Mouse (Mus musculus) hindbrain, embryonic 16.5 days (tissue): ENCODE data around the gene Sipa1l1. TPM values are rescaled to one million over a fixed set of nuclear protein-coding genes. Genes with fewer than 3 reads are reported as not detected.

Source experiments
- ATAC-seq: fragments of 200-750 bp; cut with Nextera tagmentation; 2 replicates; pipeline ENCODE4 v1.8.0; 2017; ENCODE audit warnings: moderate TSS enrichment, moderate library complexity
- H3K27ac ChIP-seq: fragments of 300-500 bp; sonication (generic); 2 replicates; pipeline ENCODE4 v1.5.1; 2014; ENCODE audit warnings: low read depth, mild to moderate bottlenecking, control low read depth, low read length, moderate library complexity
- H3K27me3 ChIP-seq: fragments of 300-500 bp; sonication (generic); replicated peaks from 2 replicates; pipeline ENCODE4 v1.6.1; 2014; ENCODE audit warnings: low read length; ENCODE audit not compliant: control insufficient read depth, insufficient read depth
- H3K36me3 ChIP-seq: fragments of 300-500 bp; sonication (generic); 2 replicates; pipeline ENCODE4 v1.6.1; 2014; ENCODE audit warnings: mild to moderate bottlenecking, low read length, moderate library complexity, mixed read lengths; ENCODE audit not compliant: control insufficient read depth, insufficient read depth
- H3K4me1 ChIP-seq: fragments of 300-500 bp; sonication (generic); 2 replicates; pipeline ENCODE4 v1.6.1; 2014; ENCODE audit warnings: low read depth, low read length; ENCODE audit not compliant: control insufficient read depth, insufficient read depth
- H3K4me2 ChIP-seq: fragments of 300-500 bp; sonication (generic); 2 replicates; pipeline ENCODE4 v1.6.1; 2014; ENCODE audit warnings: mild to moderate bottlenecking, low read length, control low read depth, moderate library complexity
- H3K4me3 ChIP-seq: fragments of 300-500 bp; sonication (generic); 2 replicates; pipeline ENCODE4 v1.5.1; 2014; ENCODE audit warnings: mild to moderate bottlenecking, low read length, control low read depth, moderate library complexity
- H3K9ac ChIP-seq: fragments of 300-500 bp; sonication (generic); 2 replicates; pipeline ENCODE4 v1.6.1; 2014; ENCODE audit warnings: low read depth, mild to moderate bottlenecking, control low read depth, low read length, moderate library complexity
- H3K9me3 ChIP-seq: fragments of 300-500 bp; sonication (generic); 2 replicates; pipeline ENCODE4 v1.6.1; 2014; ENCODE audit warnings: mild to moderate bottlenecking, low read length, moderate library complexity; ENCODE audit not compliant: control insufficient read depth
- WGBS: fragments of 180-500 bp; shearing (Covaris S2); extraction: QIAGEN DNeasy Blood & Tissue Kit; methylation state at CpG from one replicate; pipeline ENCODE4 v1.1.7; 2014; 5-methylcytosine and 5-hydroxymethylcytosine counted together
- polyA plus RNA-seq: library from polyadenylated mRNA; unstranded; fragments of >200 nt; fragmentation: Nextera tagmentation; extraction: Ambion mirVana; gene quantifications from 2 replicates; pipeline ENCODE4 v1.2.1, GENCODE M21; 2015

The Sipa1l1 gene
- polyA plus RNA-seq, 1 experiment from 2014 or later, result 11.2 TPM

GRCm38 (mm10) chr12:82286068-82286467, 116.9 kb downstream of the Sipa1l1 start:
- Histone ChIP-seq H3K4me3 (no peak overlapping the region), H3K27ac (no peak overlapping the region), H3K27me3 (no peaks in the 10 kb centered on the region), H3K4me1 (peaks cover 7% of the 10 kb centered on the region), H3K4me2 (no peak overlapping the region), H3K9ac (no peak overlapping the region), H3K9me3 (no peaks in the 10 kb centered on the region), H3K36me3 (no peaks in the 10 kb centered on the region)
- whole genome bisulfite sequencing, result 37% methylated on average over 6 of the region's 6 CpGs
- peak; percentile 45; the same call in 1 of the 2 replicates for ATAC-seq

- whole genome bisulfite sequencing, result 43% methylated on average over 5 of the region's 5 CpGs
- no peaks in the 10 kb centered on the region for H3K27me3 ChIP-seq
- ATAC-seq, result no peak
Measured at GRCm38 (mm10) chr12:82286804-82287203, 117.7 kb downstream of the Sipa1l1 start.

GRCm38 (mm10) chr12:82293545-82294247, 124.6 kb downstream of the Sipa1l1 start:
- Histone ChIP-seq H3K36me3 (no peaks in the 10 kb centered on the region), H3K4me3 (no peak overlapping the region), H3K4me1 (no peaks in the 10 kb centered on the region), H3K4me2 (no peak overlapping the region), H3K27me3 (no peaks in the 10 kb centered on the region), H3K9me3 (no peaks in the 10 kb centered on the region), H3K27ac (no peak overlapping the region), H3K9ac (no peak overlapping the region)
- ATAC-seq, result no peak
- 88% methylated on average over 7 of the region's 7 CpGs for WGBS

More at GRCm38 (mm10) chr12:82286804-82287203, 117.7 kb downstream of the Sipa1l1 start:
- H3K4me3 ChIP-seq, result no peak overlapping the region
- no peaks in the 10 kb centered on the region for H3K36me3 ChIP-seq
- H3K27ac ChIP-seq, result no peak overlapping the region
- no peak overlapping the region for H3K9ac ChIP-seq
- no peaks in the 10 kb centered on the region for H3K9me3 ChIP-seq
- peaks cover 7% of the 10 kb centered on the region for H3K4me1 ChIP-seq
- H3K4me2 ChIP-seq, result no peak overlapping the region

- no peak for ATAC-seq
- Histone ChIP-seq H3K36me3 (no peaks in the 10 kb centered on the region), H3K4me3 (no peak overlapping the region), H3K27me3 (no peaks in the 10 kb centered on the region), H3K4me1 (no peaks in the 10 kb centered on the region), H3K9me3 (no peaks in the 10 kb centered on the region), H3K9ac (no peak overlapping the region), H3K4me2 (no peak overlapping the region), H3K27ac (no peak overlapping the region)
- WGBS, result 77% methylated on average over 10 of the region's 10 CpGs
Measured at GRCm38 (mm10) chr12:82294906-82295887, 126.1 kb downstream of the Sipa1l1 start.

GRCm38 (mm10) chr12:82296276-82296675, 127.2 kb downstream of the Sipa1l1 start:
- Histone ChIP-seq H3K9ac (no peak overlapping the region), H3K27me3 (no peaks in the 10 kb centered on the region), H3K4me2 (no peak overlapping the region), H3K36me3 (no peaks in the 10 kb centered on the region), H3K9me3 (no peaks in the 10 kb centered on the region), H3K27ac (no peak overlapping the region), H3K4me3 (no peak overlapping the region), H3K4me1 (no peaks in the 10 kb centered on the region)
- WGBS, result 95% methylated on average over 2 of the region's 2 CpGs
- no peak for ATAC-seq

GRCm38 (mm10) chr12:82297196-82297595, 128.1 kb downstream of the Sipa1l1 start:
- ATAC-seq, result no peak

GRCm38 (mm10) chr12:82298662-82299460, 129.7 kb downstream of the Sipa1l1 start:
- H3K9ac ChIP-seq, result no peak overlapping the region
- no peaks in the 10 kb centered on the region for H3K27me3 ChIP-seq
- no peaks in the 10 kb centered on the region for H3K36me3 ChIP-seq
- WGBS, result 83% methylated on average over 9 of the region's 9 CpGs
- H3K27ac ChIP-seq, result no peak overlapping the region
- H3K4me3 ChIP-seq, result no peak overlapping the region
- H3K9me3 ChIP-seq, result no peaks in the 10 kb centered on the region
- no peak overlapping the region for H3K4me2 ChIP-seq
- H3K4me1 ChIP-seq, result no peaks in the 10 kb centered on the region
- ATAC-seq, result no peak

More at GRCm38 (mm10) chr12:82297196-82297595, 128.1 kb downstream of the Sipa1l1 start:
- WGBS, result 72% methylated on average over 6 of the region's 6 CpGs
- no peaks in the 10 kb centered on the region for H3K36me3 ChIP-seq
- H3K27me3 ChIP-seq, result no peaks in the 10 kb centered on the region
- no peaks in the 10 kb centered on the region for H3K9me3 ChIP-seq
- no peak overlapping the region for H3K4me3 ChIP-seq
- H3K4me1 ChIP-seq, result no peaks in the 10 kb centered on the region
- no peak overlapping the region for H3K27ac ChIP-seq
- H3K9ac ChIP-seq, result no peak overlapping the region
- H3K4me2 ChIP-seq, result no peak overlapping the region

- Histone ChIP-seq H3K4me2 (no peak overlapping the region), H3K27ac (no peak overlapping the region), H3K9ac (no peak overlapping the region), H3K4me3 (no peak overlapping the region), H3K4me1 (peaks cover 3% of the 10 kb centered on the region; the same call in 1 of the 2 replicates), H3K36me3 (no peaks in the 10 kb centered on the region), H3K27me3 (no peaks in the 10 kb centered on the region), H3K9me3 (no peaks in the 10 kb centered on the region)
- ATAC-seq, result no peak
- 67% methylated on average over 2 of the region's 2 CpGs for WGBS
Measured at GRCm38 (mm10) chr12:82304140-82304539, 135.0 kb downstream of the Sipa1l1 start.
